Mouse (Mus musculus): Measurements from ENCODE around the gene Zfp300.

Zfp300 gene

GRCm38 (mm10) chrX:21088983-21089866 is at the start of gene Zfp300:
Zfp300 (minus strand) TSS chrX:21089527.
- DNase-seq (ENCODE audit: low read depth, low spot score): peak; percentile 62

GRCm38 (mm10) chrX:21115520-21115919 is 26.2 kb upstream of the Zfp300 start, which contains the start of gene Ssxa1:
Ssxa1 (plus strand) TSS chrX:21115820.
- no peak for DNase-seq (ENCODE audit: low read depth, low spot score)

DNA sequence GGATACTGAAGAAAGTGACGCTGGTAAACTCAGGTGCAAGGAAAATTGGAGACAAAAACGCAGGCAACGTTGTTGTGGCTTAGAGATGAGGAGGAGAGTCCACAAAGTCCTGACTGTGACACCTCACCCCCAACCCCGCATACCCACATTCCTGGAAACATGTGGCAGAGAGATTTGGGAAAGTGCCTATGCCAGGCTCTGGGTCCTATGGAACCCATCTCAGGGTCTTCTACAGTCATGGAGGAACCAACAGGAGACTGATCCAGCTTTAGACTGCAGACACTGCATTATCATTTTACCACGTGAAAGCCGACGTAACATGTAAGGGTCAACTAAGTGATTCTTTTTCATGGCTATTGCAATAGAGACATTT is 526 bp upstream of the Zfp300 start:
- no peak for DNase-seq (ENCODE audit: low read depth, low spot score)

DNA sequence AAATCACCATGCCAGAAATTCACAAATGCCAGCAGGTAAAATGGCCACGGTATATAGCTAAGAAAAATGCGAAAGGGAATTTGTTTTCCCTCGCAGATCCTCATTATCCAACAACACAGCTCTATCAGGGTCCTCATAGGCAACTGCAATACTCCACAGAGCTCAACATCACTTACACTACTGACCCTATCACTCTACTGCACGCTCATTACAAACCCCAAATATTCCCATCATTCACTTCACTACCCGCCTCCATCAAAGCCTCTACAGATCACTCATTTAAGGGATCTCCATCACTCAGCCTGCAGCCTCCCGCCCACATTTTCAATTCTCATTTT is 713 bp downstream of the Zfp300 start:
- DNase-seq (ENCODE audit: low read depth, low spot score): no peak

- no peak for DNase-seq (ENCODE audit: low read depth, low spot score)
Measured at GRCm38 (mm10) chrX:21068106-21068505, 21.2 kb downstream of the Zfp300 start, which contains the start of gene Spaca5. Spaca5 (plus strand) TSS chrX:21068406.

DNA sequence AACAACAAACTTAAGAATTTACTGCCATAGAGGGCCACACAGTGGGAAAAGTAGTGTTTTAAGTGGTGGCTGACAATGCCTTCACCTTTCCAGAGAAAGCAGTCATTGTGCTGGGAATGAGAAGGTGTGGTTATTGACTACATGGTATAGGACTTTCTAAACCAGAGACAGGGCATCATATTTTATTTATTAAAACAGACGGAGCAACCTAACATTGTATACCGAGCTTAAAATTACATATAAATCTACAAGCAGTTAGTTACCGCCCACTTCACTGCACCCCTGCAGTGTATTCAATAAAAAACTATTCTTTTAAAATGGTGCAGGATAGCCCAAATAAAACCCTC is 26.8 kb downstream of the Zfp300 start:
- DNase-seq (ENCODE audit: low read depth, low spot score): no peak

- DNase-seq (ENCODE audit: low read depth, low spot score): peak; percentile 92
Measured at GRCm38 (mm10) chrX:21061866-21062543, 27.3 kb downstream of the Zfp300 start, which contains the start of gene Zfp182. Zfp182 (minus strand) TSS chrX:21062316.

DNA sequence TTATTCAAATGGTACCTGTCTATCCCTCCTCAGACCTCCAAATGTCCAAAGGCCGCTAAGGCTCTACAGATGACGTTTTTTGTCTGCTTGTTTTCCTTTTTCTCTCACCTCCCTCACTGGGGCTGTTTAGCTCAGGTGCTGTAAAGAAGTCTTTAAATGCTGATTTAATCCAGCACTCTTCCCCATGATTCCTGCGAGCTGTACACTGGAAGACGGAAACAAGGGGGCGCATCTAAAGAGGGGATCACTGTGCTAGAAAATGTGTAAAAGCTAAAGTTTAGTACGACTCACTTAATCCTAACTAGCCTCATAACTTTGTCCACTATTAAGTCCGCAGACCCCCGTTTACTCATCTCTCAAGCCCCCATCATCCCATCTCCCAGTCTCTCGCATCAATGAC is 27.9 kb downstream of the Zfp300 start:
- no peak for DNase-seq (ENCODE audit: low read depth, low spot score)
